Mouse (Mus musculus) R1 (cell line): ENCODE results near the gene Ap2a1.

Experiments used
- DNase-seq: peaks from one replicate; pipeline ENCODE4 v3.0.0-alpha.2; 2018; ENCODE audit warnings: low read depth, low spot score

Ap2a1 gene

GRCm38 (mm10) chr7:44850789-44851624, 78.3 kb downstream of the Ap2a1 start:
- DNase-seq, result no peak
